20 mouse cellular contexts compared by ENCODE assay signal in genomic region chr5:90768218-90768617, GRCm38 (mm10). TPM values are rescaled to one million over a fixed set of nuclear protein-coding genes. Genes with fewer than 3 reads are reported as not detected.
DNase-seq lines count a peak whose midpoint lies in the region; ATAC-seq and TF ChIP-seq lines count a peak whose summit lies in the region.
"Had no signal": no experiment of that assay in that cellular context is flagged by ENCODE, and none has a peak within 500 bp of the region (broad histone marks: within the 10 kb centered on the region; RNA-seq: fewer than 3 reads in every experiment).

Gene Ppbp (plus strand): TSS chr5:90768518.

- no peaks in the 10 kb centered on the region for H3K79me2 ChIP-seq in heart, adult 2 months (replicated peaks; ENCODE audit: control insufficient read depth, insufficient read depth, low read length)

- DNase-seq in heart, adult 2 months = no peak
- DNase-seq in heart, postnatal 4 days = no peak
- no peak for DNase-seq in lung, adult 2 months
- no peak for DNase-seq in lung, postnatal 14 days
- DNase-seq in kidney, adult 2 months = no peak
- no peak for DNase-seq in thymus, postnatal 36 days
- DNase-seq: cerebellum, adult 11 months; cerebellum, postnatal 36 days; spleen, adult 18-20 months; thymus, postnatal 25 days had no signal

- H3K27ac ChIP-seq in heart, adult 2 months = no peak within 1 kb of the TSS
- H3K27ac ChIP-seq in bone marrow, adult 2 months (ENCODE audit: control insufficient read depth, insufficient read depth, low read depth, low read length, poor library complexity) = no peak within 1 kb of the TSS
- H3K27ac ChIP-seq in liver, embryonic 16.5 days (ENCODE audit: low read length) = no peak within 1 kb of the TSS
- H3K27ac ChIP-seq in kidney, adult 2 months (ENCODE audit: insufficient read depth, low read depth, low read length) = no peak within 1 kb of the TSS
- H3K27ac ChIP-seq: embryonic facial prominence, embryonic 13.5 days; forebrain, embryonic 10.5 days; hindbrain, embryonic 14.5 days; kidney, postnatal 0 days; layer of hippocampus, adult 2 months; stomach, postnatal 0 days had no signal

- H3K9ac ChIP-seq in heart, adult 2 months (ENCODE audit: low read depth, low read length) = no peak within 1 kb of the TSS
- no peak within 1 kb of the TSS for H3K9ac ChIP-seq in liver, embryonic 16.5 days (ENCODE audit: low read depth, low read length)
- H3K9ac ChIP-seq: embryonic facial prominence, embryonic 13.5 days; hindbrain, embryonic 14.5 days had no signal

- TF ChIP-seq CTCF in heart, adult 2 months (IDR thresholded peaks at IDR 0.05) = no peak
- TF ChIP-seq CTCF in lung, adult 2 months (IDR thresholded peaks at IDR 0.05; ENCODE audit: insufficient read depth, low read length) = no peak
- no peak for TF ChIP-seq CTCF in bone marrow, adult 2 months (IDR thresholded peaks at IDR 0.05; ENCODE audit: control insufficient read depth, insufficient read depth, low read length)
- TF ChIP-seq CTCF in kidney, adult 2 months (conservative IDR thresholded peaks at IDR 0.05; ENCODE audit: insufficient read depth, insufficient read length, low read depth, low read length) = no peak

- H3K36me3 ChIP-seq in heart, adult 2 months (ENCODE audit: control insufficient read depth, insufficient read depth, low read length) = no peaks in the 10 kb centered on the region
- no peaks in the 10 kb centered on the region for H3K36me3 ChIP-seq in liver, embryonic 16.5 days (ENCODE audit: control insufficient read depth, insufficient read depth)
- H3K36me3 ChIP-seq in kidney, adult 2 months (ENCODE audit: control insufficient read depth, insufficient read depth, low read length) = no peaks in the 10 kb centered on the region
- H3K36me3 ChIP-seq: embryonic facial prominence, embryonic 13.5 days; forebrain, embryonic 10.5 days had no signal

- no peak for TF ChIP-seq POLR2A in heart, adult 2 months (IDR thresholded peaks at IDR 0.05; ENCODE audit: insufficient read depth, low read depth, low read length)
- no peak for TF ChIP-seq POLR2A in lung, adult 2 months (IDR thresholded peaks at IDR 0.05; ENCODE audit: borderline replicate concordance, extremely low read depth, low read depth, low read length)
- no peak for TF ChIP-seq POLR2A in bone marrow, adult 2 months (IDR thresholded peaks at IDR 0.05; ENCODE audit: borderline replicate concordance, control insufficient read depth, low read depth, low read length)
- TF ChIP-seq POLR2A in kidney, adult 2 months (IDR thresholded peaks at IDR 0.05; ENCODE audit: low read depth, low read length) = no peak

- no peak for ATAC-seq in liver, embryonic 16.5 days (ENCODE audit: low read depth)
- ATAC-seq: intestine, embryonic 16.5 days had no signal

- H3K4me3 ChIP-seq in heart, adult 2 months = no peak within 1 kb of the TSS
- H3K4me3 ChIP-seq in lung, adult 2 months (replicated peaks; ENCODE audit: extremely low read depth, low read depth, low read length) = no peak within 1 kb of the TSS
- peak within 1 kb of the TSS; percentile 7 for H3K4me3 ChIP-seq in bone marrow, adult 2 months (replicated peaks; ENCODE audit: control insufficient read depth, low read depth, low read length)
- H3K4me3 ChIP-seq in liver, embryonic 16.5 days (ENCODE audit: low read depth, low read length) = no peak within 1 kb of the TSS
- H3K4me3 ChIP-seq in kidney, adult 2 months (ENCODE audit: insufficient read depth, low read depth, low read length) = no peak within 1 kb of the TSS
- H3K4me3 ChIP-seq: embryonic facial prominence, embryonic 13.5 days; forebrain, embryonic 10.5 days; layer of hippocampus, adult 2 months had no signal

- peaks cover 7% of the 10 kb centered on the region for H3K4me1 ChIP-seq in heart, adult 2 months (ENCODE audit: control insufficient read depth, insufficient read depth, low read length)
- H3K4me1 ChIP-seq in lung, adult 2 months (ENCODE audit: control insufficient read depth, insufficient read depth, low read length) = 0 out of 2 replicates have a peak, but pooled peaks cover 2% of the 10 kb centered on the region
- no peaks in the 10 kb centered on the region; the same call in 1 of the 2 replicates for H3K4me1 ChIP-seq in bone marrow, adult 2 months (ENCODE audit: control insufficient read depth, insufficient read depth, low read length)
- no peaks in the 10 kb centered on the region for H3K4me1 ChIP-seq in liver, embryonic 16.5 days (ENCODE audit: control insufficient read depth, low read depth, low read length)
- no peaks in the 10 kb centered on the region for H3K4me1 ChIP-seq in kidney, adult 2 months (ENCODE audit: control insufficient read depth, insufficient read depth, low read length)
- H3K4me1 ChIP-seq: forebrain, embryonic 10.5 days had no signal

- WGBS in heart, adult 2 months = 66% methylated on average over 3 of the region's 3 CpGs
- WGBS in lung, adult 2 months = 58% methylated on average over 3 of the region's 3 CpGs
- WGBS in bone marrow, adult 2 months = 24% methylated on average over 3 of the region's 3 CpGs
- WGBS in liver, embryonic 16.5 days (ENCODE audit: insufficient replicate concordance) = 39% methylated on average over 3 of the region's 3 CpGs
- 48% methylated on average over 3 of the region's 3 CpGs for WGBS in kidney, adult 2 months

- TF ChIP-seq EP300 in heart, adult 2 months (IDR thresholded peaks at IDR 0.05; ENCODE audit: insufficient read depth, low read depth, low read length) = no peak

- no peaks in the 10 kb centered on the region for H3K9me3 ChIP-seq in liver, embryonic 16.5 days (replicated peaks; ENCODE audit: control insufficient read depth, low read length)
- H3K9me3 ChIP-seq: embryonic facial prominence, embryonic 13.5 days; forebrain, embryonic 10.5 days had no signal

- intact Hi-C loops in heart, adult 2 months (cut with DNase I) = no loop called here

- no peaks in the 10 kb centered on the region for H3K27me3 ChIP-seq in heart, adult 2 months (ENCODE audit: control insufficient read depth, insufficient read depth, low read length)
- no peaks in the 10 kb centered on the region for H3K27me3 ChIP-seq in liver, embryonic 16.5 days (ENCODE audit: control insufficient read depth, insufficient read depth, low read depth, low read length)
- H3K27me3 ChIP-seq in kidney, adult 2 months (replicated peaks; ENCODE audit: control insufficient read depth, insufficient read depth, low read length) = no peaks in the 10 kb centered on the region

- H3K4me2 ChIP-seq in liver, embryonic 16.5 days (ENCODE audit: low read depth, low read length) = no peak within 1 kb of the TSS
- H3K4me2 ChIP-seq: embryonic facial prominence, embryonic 13.5 days; hindbrain, embryonic 14.5 days had no signal

RNA-seq across cellular contexts. Expression of gene Ppbp, which starts in this region (rescaled TPM):
- total RNA-seq in heart, adult 2 months (2021) = 10 to 100 TPM in 1 of 2 experiments, 1 to 10 TPM in 1; 9.6 to 56.5 TPM
- 11.1 and 27.4 TPM in 2 replicates for polyA plus RNA-seq in heart, adult 2 months (2012; rRNA removed)
- 1 to 10 TPM; 1.7 to 2.9 TPM for total RNA-seq in heart, postnatal 4 days (2021)
- polyA plus RNA-seq in lung, adult 2 months (2012; rRNA removed) = 18.2 and 36.7 TPM in 2 replicates
- polyA plus RNA-seq in bone marrow, adult 2 months (2011; ENCODE audit: insufficient read depth, insufficient read length, low replicate concordance, missing spikeins) = 311 and 487 TPM in 2 replicates
- polyA plus RNA-seq in liver, embryonic 16.5 days (2015; fragmentation: Nextera tagmentation; extraction: Ambion mirVana) = 133 and 149 TPM in 2 replicates
- 1.2 and 1.5 TPM in 2 replicates for polyA plus RNA-seq in kidney, adult 2 months (2012; rRNA removed)
- total RNA-seq: megakaryocyte progenitor cell, adult 5-6 weeks had no signal
